Mouse (Mus musculus) heart, embryonic 13.5 days (tissue): ENCODE measurements around the gene Akap1. TPM values are rescaled to one million over a fixed set of nuclear protein-coding genes. Genes with fewer than 3 reads are reported as not detected.
A peak's percentile ranks its signal among the peaks of the same experiment; 100 is the strongest.

Experiments
- ATAC-seq: fragments of 200-750 bp; cut with Nextera tagmentation; 2 replicates; pipeline ENCODE4 v1.8.0; 2017; ENCODE audit warnings: moderate TSS enrichment; ENCODE audit not compliant: insufficient number of reproducible peaks, low FRiP score, low TSS enrichment; ENCODE audit errors: extremely low read depth
- H3K27ac ChIP-seq: fragments of 300-500 bp; sonication (generic); replicated peaks from 2 replicates; pipeline ENCODE4 v1.5.1; 2015; ENCODE audit warnings: moderate library complexity, mild to moderate bottlenecking, inconsistent platforms
- H3K27me3 ChIP-seq: fragments of 300-500 bp; sonication (generic); replicated peaks from 2 replicates; pipeline ENCODE4 v1.6.1; 2015; ENCODE audit warnings: mild to moderate bottlenecking, inconsistent platforms
- H3K36me3 ChIP-seq: fragments of 300-500 bp; sonication (generic); 2 replicates; pipeline ENCODE4 v1.6.1; 2015; ENCODE audit warnings: mild to moderate bottlenecking, inconsistent platforms
- H3K4me1 ChIP-seq: fragments of 300-500 bp; sonication (generic); 2 replicates; pipeline ENCODE4 v1.6.1; 2015; ENCODE audit warnings: inconsistent platforms
- H3K4me2 ChIP-seq: fragments of 300-500 bp; sonication (generic); 2 replicates; pipeline ENCODE4 v1.6.1; 2015; ENCODE audit warnings: inconsistent platforms, mild to moderate bottlenecking, moderate library complexity
- H3K4me3 ChIP-seq: fragments of 300-500 bp; sonication (generic); 2 replicates; pipeline ENCODE4 v1.5.1; 2015; ENCODE audit warnings: moderate library complexity, mild to moderate bottlenecking, inconsistent platforms
- H3K9ac ChIP-seq: fragments of 300-500 bp; sonication (generic); 2 replicates; pipeline ENCODE4 v1.6.1; 2015; ENCODE audit warnings: inconsistent platforms, mild to moderate bottlenecking, moderate library complexity
- H3K9me3 ChIP-seq: fragments of 300-500 bp; sonication (generic); 2 replicates; pipeline ENCODE4 v1.6.1; 2016; ENCODE audit warnings: inconsistent platforms
- whole genome bisulfite sequencing: fragments of 180-500 bp; shearing (Covaris S2); methylation state at CpG from one replicate; pipeline ENCODE4 v1.1.7; 2015; ENCODE audit warnings: mixed read lengths; 5-methylcytosine and 5-hydroxymethylcytosine counted together
- polyA plus RNA-seq: library from polyadenylated mRNA; unstranded; fragments of >200 nt; fragmentation: Nextera tagmentation; extraction: Ambion mirVana; gene quantifications from 2 replicates; pipeline ENCODE4 v1.2.1, GENCODE M21; 2015

The Akap1 gene
- polyA plus RNA-seq, 1 experiment from 2014 or later = 31.4 TPM

DNA sequence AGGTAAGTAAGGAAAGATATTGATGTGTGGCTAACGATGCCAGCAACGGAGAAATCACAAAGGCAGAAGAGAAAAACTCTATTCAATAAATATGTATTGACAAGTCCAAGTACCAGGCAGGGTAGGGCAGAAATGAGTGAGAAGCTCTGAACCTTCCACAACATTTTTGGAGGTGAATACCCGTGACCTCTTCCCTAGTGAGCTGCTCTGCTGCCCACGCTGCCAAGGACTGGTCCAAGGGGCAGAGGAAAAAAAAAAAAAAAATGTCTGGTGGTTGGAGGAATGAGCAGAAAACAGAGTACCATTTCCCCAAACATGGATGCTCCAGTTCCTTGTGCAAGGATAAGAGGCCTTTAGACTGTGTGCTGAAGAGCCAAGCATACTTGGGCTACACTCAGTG lies 11.6 kb downstream of the Akap1 start:
- Histone ChIP-seq H3K9me3 (no peaks in the 10 kb centered on the region), H3K36me3 (peaks cover 3% of the 10 kb centered on the region; the same call in 1 of the 2 replicates), H3K27ac (no peak overlapping the region), H3K27me3 (no peaks in the 10 kb centered on the region), H3K4me2 (no peak overlapping the region), H3K9ac (no peak overlapping the region), H3K4me1 (peaks cover 66% of the 10 kb centered on the region), H3K4me3 (no peak overlapping the region)
- 89% methylated on average over 4 of the region's 4 CpGs for WGBS
- ATAC-seq = no peak

DNA sequence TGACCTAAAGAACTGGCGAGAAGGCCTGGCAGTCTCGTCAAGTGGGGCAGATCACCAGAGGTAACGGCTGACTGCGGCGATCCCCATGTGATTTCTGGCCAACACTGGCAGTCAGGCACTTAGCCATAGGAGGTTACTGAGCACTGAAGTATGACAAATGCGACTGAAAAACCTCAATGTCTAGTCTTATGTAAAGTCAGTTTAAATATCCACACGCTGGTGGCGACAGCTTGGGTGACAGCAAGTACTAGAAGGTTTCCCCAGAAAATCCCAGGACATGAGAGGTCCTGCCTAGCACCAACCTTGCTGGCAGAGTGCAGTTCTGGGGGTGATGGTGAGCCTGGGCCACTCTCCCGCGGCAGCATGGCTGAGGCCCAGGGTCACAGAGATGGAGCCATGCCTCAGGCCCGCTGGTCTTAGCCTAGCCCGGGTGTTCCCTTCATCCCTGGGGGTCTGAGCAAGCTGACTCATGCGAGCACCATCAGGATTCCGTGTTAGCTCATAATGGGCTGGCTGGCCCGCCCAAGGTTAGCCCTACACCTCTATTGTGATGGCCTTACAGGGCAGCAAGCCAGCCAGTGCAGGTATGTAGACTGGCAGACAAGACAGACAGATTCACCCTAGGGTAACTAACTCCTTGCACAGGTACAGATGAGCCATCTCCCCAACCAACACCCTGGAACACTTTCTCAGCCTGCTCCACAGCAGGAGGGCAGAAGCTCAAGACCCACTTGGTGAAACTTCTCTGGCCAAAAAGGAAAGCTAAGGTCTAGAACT lies 13.1 kb downstream of the Akap1 start:
- Histone ChIP-seq H3K4me3 (no peak overlapping the region), H3K4me1 (peaks cover 59% of the 10 kb centered on the region), H3K27ac (peak overlapping the region; percentile 97), H3K4me2 (no peak overlapping the region), H3K27me3 (no peaks in the 10 kb centered on the region), H3K36me3 (peaks cover 3% of the 10 kb centered on the region; the same call in 1 of the 2 replicates), H3K9ac (0 out of 2 replicates have a peak overlapping the region, but pooled peaks have one; percentile 12), H3K9me3 (no peaks in the 10 kb centered on the region)
- WGBS = 70% methylated on average over 15 of the region's 15 CpGs
- ATAC-seq = no peak

DNA sequence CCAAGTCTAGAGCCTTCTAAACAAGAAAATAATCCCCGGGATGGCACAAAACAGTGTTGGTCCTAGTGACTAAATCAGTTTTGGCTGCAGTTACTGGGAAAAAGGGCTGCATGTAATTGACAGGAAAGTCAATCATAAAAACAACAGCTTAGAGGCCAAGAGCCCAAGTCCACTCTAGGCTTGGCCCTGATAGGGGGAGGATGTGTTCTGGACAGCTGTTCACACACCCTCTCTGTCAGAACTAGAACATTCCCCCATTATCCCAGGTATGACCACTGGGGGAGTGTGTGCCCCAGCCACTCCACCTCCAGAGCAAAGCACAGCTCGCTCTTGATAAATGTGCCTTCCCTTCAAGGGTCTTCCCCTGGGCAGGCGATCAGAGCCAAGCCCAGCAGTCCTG lies 14.7 kb downstream of the Akap1 start:
- 32% methylated on average over 3 of the region's 3 CpGs for WGBS
- ATAC-seq = no peak; the same call in 1 of the 2 replicates

DNA sequence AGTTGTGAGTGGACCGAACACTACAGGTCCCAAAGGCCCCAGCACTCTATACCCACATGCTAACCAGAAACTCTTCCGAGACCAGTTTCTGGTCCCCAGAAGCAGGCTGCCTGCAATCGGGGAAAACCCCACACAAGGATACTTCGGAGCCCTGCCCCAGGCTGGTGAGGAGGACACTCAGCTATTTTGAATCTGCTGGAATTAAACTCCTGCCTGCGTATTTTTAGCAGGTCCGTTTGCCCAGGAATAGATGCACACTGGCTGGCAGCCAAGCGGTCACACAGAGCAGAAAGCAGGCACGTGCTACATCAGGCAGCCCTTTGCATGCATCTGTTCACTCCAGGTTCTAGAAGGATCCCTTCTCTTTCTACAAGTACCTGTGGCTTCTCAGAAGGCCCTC lies 15.1 kb downstream of the Akap1 start:
- no peaks in the 10 kb centered on the region for H3K27me3 ChIP-seq
- 32% methylated on average over 8 of the region's 8 CpGs for WGBS
- H3K27ac ChIP-seq = peak overlapping the region; percentile 97
- peaks cover 18% of the 10 kb centered on the region for H3K36me3 ChIP-seq
- H3K9ac ChIP-seq = peak overlapping the region; percentile 79
- peak overlapping the region; percentile 16 for H3K4me3 ChIP-seq
- H3K4me1 ChIP-seq = peaks cover 57% of the 10 kb centered on the region
- H3K9me3 ChIP-seq = no peaks in the 10 kb centered on the region
- peak; percentile 42; the same call in 1 of the 2 replicates for ATAC-seq
- peak overlapping the region; percentile 63 for H3K4me2 ChIP-seq

More for the DNA sequence above, 14.7 kb downstream of the Akap1 start:
- Histone ChIP-seq H3K4me2 (peak overlapping the region; percentile 63), H3K4me3 (no peak overlapping the region), H3K9ac (peak overlapping the region; percentile 79), H3K27me3 (no peaks in the 10 kb centered on the region), H3K36me3 (peaks cover 14% of the 10 kb centered on the region), H3K9me3 (no peaks in the 10 kb centered on the region), H3K27ac (peak overlapping the region; percentile 97), H3K4me1 (peaks cover 53% of the 10 kb centered on the region)

DNA sequence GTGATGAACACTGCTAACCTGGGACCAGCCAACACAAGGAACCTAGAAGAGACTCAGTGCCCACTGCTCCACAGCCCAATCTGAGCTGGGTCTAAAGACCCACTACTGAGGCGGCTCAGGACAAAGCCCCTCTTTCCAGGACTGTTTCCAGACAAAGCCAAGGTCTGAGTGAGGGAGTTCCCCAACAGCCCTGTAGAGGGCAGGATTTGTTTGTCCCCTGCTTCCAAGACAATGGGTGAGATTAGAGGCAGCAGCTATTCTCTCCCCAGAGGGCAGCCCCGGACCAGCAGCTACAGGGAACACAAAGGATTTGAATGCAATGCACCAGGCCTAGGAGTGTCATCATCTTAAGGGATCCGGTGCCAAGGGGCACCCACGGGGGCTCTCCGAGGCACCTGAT lies 15.8 kb downstream of the Akap1 start:
- H3K4me1 ChIP-seq = peaks cover 64% of the 10 kb centered on the region
- WGBS = 27% methylated on average over 5 of the region's 5 CpGs

DNA sequence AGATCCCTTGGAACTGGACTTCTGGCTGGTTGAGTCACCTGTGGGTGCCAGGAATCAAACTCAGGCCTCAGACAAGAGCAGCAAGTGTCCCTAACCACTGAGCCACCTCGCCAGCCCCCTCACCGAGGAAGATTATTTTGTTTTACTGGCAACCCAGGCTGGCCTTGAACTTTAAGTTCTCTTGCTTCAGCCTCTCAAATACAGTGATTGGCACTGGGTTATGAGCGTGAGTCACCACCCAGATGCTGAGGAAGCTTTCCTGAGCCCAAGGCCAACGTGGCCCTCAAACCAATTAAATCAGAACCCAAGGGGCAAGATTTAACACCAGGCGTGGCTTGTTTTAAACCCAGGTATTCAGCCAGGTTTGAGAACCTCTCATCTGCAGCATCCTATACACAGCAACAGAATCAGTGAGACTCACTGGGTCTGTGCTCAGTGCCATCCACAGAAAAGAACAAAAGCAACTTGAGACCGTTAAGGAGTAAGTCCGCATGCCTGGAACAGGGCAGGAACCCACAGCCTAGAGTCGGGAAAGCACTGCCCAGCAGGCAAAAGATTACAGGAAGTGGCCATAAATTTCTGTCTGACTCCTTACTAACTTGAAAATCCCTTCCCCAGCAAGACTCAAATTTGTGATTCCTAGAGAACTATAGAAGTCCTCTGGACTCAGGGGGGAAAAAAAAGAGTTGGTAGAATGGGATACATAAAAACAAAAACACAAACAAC lies 16.9 kb downstream of the Akap1 start:
- H3K4me1 ChIP-seq = peaks cover 71% of the 10 kb centered on the region
- peaks cover 31% of the 10 kb centered on the region for H3K36me3 ChIP-seq
- H3K9me3 ChIP-seq = no peaks in the 10 kb centered on the region
- H3K4me2 ChIP-seq = no peak overlapping the region
- no peak overlapping the region for H3K4me3 ChIP-seq
- H3K27ac ChIP-seq = peak overlapping the region; percentile 97
- no peaks in the 10 kb centered on the region for H3K27me3 ChIP-seq
- WGBS = 76% methylated on average over 8 of the region's 8 CpGs
- peak overlapping the region; percentile 79; the same call in 1 of the 2 replicates for H3K9ac ChIP-seq
- no peak for ATAC-seq

More for the DNA sequence above, 15.8 kb downstream of the Akap1 start:
- H3K27ac ChIP-seq = peak overlapping the region; percentile 97
- H3K4me3 ChIP-seq = peak overlapping the region; percentile 16
- H3K9me3 ChIP-seq = no peaks in the 10 kb centered on the region
- H3K4me2 ChIP-seq = peak overlapping the region; percentile 63
- H3K36me3 ChIP-seq = peaks cover 25% of the 10 kb centered on the region
- ATAC-seq = peak; percentile 28
- no peaks in the 10 kb centered on the region for H3K27me3 ChIP-seq
- peak overlapping the region; percentile 79 for H3K9ac ChIP-seq

DNA sequence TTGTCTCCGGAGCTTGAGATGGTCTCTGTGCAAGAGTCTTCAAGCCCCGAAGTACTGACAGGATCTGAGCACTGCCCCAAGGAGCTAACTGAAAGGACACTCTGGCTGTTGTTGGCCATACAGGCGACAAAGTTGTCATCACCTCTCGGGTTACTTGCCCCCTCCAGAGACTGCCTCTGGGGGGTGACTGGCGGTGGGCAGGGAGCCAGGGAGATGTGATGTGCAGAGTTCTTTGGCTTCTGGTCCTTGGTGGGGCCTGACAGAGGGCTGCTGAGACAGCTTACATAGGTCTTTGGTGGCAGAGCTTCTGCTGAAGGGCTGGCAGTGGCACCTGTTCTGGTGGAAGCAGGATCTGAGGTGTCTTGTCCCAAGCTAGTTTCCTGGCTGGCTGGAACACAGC lies 20.0 kb downstream of the Akap1 start:
- peaks cover 39% of the 10 kb centered on the region for H3K36me3 ChIP-seq
- H3K27ac ChIP-seq = peak overlapping the region; percentile 53
- 0 out of 2 replicates have a peak overlapping the region, but pooled peaks have one; percentile 56 for H3K9ac ChIP-seq
- peaks cover 80% of the 10 kb centered on the region for H3K4me1 ChIP-seq
- H3K4me3 ChIP-seq = no peak overlapping the region
- no peak for ATAC-seq
- 44% methylated on average over 5 of the region's 5 CpGs for WGBS
- peak overlapping the region; percentile 22; the same call in 1 of the 2 replicates for H3K4me2 ChIP-seq
- H3K27me3 ChIP-seq = no peaks in the 10 kb centered on the region
- H3K9me3 ChIP-seq = no peaks in the 10 kb centered on the region

DNA sequence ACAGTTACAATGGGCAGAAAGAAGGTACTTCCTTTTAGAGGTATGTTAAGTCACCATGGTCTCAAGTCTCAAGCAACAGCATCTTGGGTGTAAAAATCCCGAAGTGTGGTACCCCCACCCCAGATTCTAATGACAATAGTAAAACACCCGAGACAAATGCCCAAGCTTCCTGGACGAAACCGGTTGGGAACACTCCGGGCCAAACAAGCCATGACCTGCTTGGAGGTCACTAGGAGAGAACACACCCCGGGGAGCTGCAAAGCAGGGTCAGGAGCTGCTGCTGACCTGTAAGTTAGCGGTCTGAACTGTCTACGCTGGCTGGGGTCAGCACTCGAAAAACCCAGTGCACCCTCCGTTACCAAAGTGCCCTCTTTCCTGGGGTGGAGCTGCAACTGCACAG lies 21.1 kb downstream of the Akap1 start:
- WGBS = 86% methylated on average over 10 of the region's 10 CpGs
- H3K9ac ChIP-seq = no peak overlapping the region
- H3K27ac ChIP-seq = no peak overlapping the region
- no peaks in the 10 kb centered on the region for H3K27me3 ChIP-seq
- H3K36me3 ChIP-seq = peaks cover 50% of the 10 kb centered on the region
- H3K9me3 ChIP-seq = no peaks in the 10 kb centered on the region
- no peak for ATAC-seq
- H3K4me1 ChIP-seq = peaks cover 72% of the 10 kb centered on the region
- no peak overlapping the region for H3K4me2 ChIP-seq
- H3K4me3 ChIP-seq = no peak overlapping the region

DNA sequence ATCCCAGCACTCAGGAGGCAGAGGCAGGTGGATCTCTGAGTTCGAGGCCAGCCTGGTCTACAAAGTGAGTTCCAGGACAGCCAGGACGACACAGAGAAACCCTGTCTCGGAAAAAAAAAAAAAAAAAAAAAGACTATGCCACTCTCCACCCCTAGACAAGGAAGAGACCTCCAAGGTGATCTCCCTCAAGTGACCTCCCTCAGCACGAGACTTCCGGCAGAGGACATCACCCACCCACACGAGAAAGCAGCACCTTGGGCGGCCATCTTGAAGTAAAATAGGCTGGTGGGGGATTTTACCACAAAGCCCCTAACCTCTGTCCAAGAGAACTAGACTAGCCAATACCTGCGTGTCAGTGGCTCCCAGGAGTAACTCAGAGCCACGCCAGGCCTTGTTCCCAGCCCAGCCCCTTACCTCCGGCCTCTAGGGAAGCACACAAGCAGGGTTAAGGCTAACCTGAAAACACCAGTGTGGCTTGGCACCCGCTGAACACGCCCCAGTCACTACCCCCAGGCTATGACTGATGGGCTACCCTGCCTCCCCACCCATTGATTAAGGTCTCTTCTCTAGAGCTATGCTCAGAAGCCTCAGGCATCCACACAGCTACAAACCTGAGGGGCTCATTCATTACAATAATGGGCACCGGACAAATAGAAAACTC lies 21.9 kb downstream of the Akap1 start:
- H3K27ac ChIP-seq = peak overlapping the region; percentile 88
- peaks cover 58% of the 10 kb centered on the region for H3K36me3 ChIP-seq
- no peaks in the 10 kb centered on the region for H3K27me3 ChIP-seq
- no peak overlapping the region for H3K4me2 ChIP-seq
- no peak overlapping the region for H3K9ac ChIP-seq
- H3K4me1 ChIP-seq = peaks cover 66% of the 10 kb centered on the region
- no peaks in the 10 kb centered on the region for H3K9me3 ChIP-seq
- WGBS = 88% methylated on average over 13 of the region's 13 CpGs
- ATAC-seq = no peak
- H3K4me3 ChIP-seq = no peak overlapping the region

DNA sequence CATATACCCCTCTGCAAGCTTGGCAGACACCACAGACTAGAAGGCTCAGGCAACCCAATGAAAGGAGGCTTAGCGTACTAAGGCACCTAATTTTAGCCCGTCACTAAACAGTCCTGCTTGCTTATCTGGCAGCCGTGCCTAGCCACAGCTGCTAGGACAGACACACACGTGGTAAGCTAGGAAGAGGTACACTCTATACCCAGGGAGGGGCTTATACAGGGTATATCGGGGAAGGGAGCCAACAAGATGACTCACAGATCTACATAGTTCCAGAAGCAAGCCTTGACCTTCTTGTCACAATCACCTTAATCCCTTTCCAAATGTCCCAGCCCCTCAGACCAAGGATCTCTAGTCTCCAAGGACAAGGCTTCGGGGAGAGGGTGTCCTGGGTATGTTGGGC lies 23.0 kb downstream of the Akap1 start:
- Histone ChIP-seq H3K27me3 (no peaks in the 10 kb centered on the region), H3K4me1 (peaks cover 61% of the 10 kb centered on the region), H3K4me2 (peak overlapping the region; percentile 60), H3K9ac (peak overlapping the region; percentile 74), H3K27ac (peak overlapping the region; percentile 88), H3K9me3 (no peaks in the 10 kb centered on the region), H3K36me3 (peaks cover 69% of the 10 kb centered on the region), H3K4me3 (peak overlapping the region; percentile 30)
- peak; percentile 58; the same call in 1 of the 2 replicates for ATAC-seq
- WGBS = 20% methylated on average over 6 of the region's 6 CpGs
